Mouse (Mus musculus): ENCODE data around the gene Olfr51. TPM values are rescaled to one million over a fixed set of nuclear protein-coding genes. Genes with fewer than 3 reads are reported as not detected.

The Olfr51 gene
- total RNA-seq, 2 experiments from 2014 or later: not detected

Other genes with a start within 250 kb of the Olfr51 start
- 1 to 10 TPM; 3.8 to 5.3 TPM for gene Zfp354c, start 175.9 kb upstream of the Olfr51 start, total RNA-seq (2021)
- 1 to 10 TPM; 1.4 TPM for gene Zfp879, start 162.0 kb upstream of the Olfr51 start, total RNA-seq (2021)
- gene Grm6, start 152.9 kb upstream of the Olfr51 start, total RNA-seq (2021): not detected
- 1 to 10 TPM in 1 of 2 experiments, under 1 TPM in 1; 0.97 to 1.6 TPM for gene Zfp454, start 115.9 kb upstream of the Olfr51 start, total RNA-seq (2021)
- gene Zfp2, start 87.4 kb upstream of the Olfr51 start, total RNA-seq (2021): 1 to 10 TPM; 2.8 to 3.3 TPM
- 1 to 10 TPM; 1.9 to 2.1 TPM for gene Zfp354b, start 72.0 kb upstream of the Olfr51 start, total RNA-seq (2021)
- not detected for gene 4933414I15Rik, start 59.8 kb upstream of the Olfr51 start, total RNA-seq (2021)
- gene Prop1, start 49.8 kb upstream of the Olfr51 start, total RNA-seq (2021): not detected
- gene Olfr1378, start 37.1 kb upstream of the Olfr51 start, total RNA-seq (2021): not detected
- gene Olfr1377, start 21.6 kb upstream of the Olfr51 start, total RNA-seq (2021): not detected
- not detected for gene Olfr54, start 10.6 kb downstream of the Olfr51 start, total RNA-seq (2021)
- gene Olfr1375, start 44.5 kb downstream of the Olfr51 start, total RNA-seq (2021): not detected
- gene Zfp354a, start 55.7 kb downstream of the Olfr51 start, total RNA-seq (2021): 1 to 10 TPM; 2.9 to 3.0 TPM
- gene Gm12569, start 216.9 kb downstream of the Olfr51 start, total RNA-seq (2021): not detected